Mouse (Mus musculus) frontal cortex, adult 2 months (tissue): ENCODE measurements around the gene Ppp1r9b. TPM values are rescaled to one million over a fixed set of nuclear protein-coding genes. Genes with fewer than 3 reads are reported as not detected.
"Not testable (repeated sequence)": the region's sequence is repeated elsewhere in the genome, so short reads cannot be mapped to it uniquely, and the experiment has no call there.

Experiments
- DNase-seq, 2 experiments: peaks; one replicate each; pipeline ENCODE4 v3.0.0; 2022; ENCODE audit warnings: low spot score in 1 of 2; ENCODE audit errors: extremely low spot score in 1 of 2
- polyA plus RNA-seq: library from polyadenylated mRNA; depleted of rRNA; stranded (reverse); fragments of >200 nt; gene quantifications from 2 replicates; pipeline ENCODE4 v1.2.3, GENCODE M21; 2012

The Ppp1r9b gene
- polyA plus RNA-seq, 1 experiment, result 296 TPM

DNA sequence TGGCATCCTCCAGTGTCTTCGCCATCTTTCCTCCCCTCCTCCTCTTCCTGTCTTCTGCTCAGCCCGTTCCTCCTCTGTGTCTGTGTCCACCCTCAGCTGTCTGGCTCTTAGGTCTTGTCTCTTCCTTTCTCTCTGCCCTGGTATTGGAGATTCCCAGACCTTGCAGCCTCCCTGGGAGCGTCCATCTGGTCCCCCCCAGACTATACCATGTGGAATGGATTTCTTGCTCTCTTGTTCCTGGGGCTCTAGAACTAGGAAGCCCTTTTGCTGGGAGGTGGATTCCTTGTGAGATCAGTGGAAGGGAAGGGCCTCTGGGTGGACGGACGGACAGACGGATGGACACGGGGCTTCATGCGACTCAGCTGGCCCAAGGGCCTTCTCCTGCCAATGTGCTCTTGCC lies 5.3 kb downstream of the Ppp1r9b start:
- DNase-seq, result no peak

DNA sequence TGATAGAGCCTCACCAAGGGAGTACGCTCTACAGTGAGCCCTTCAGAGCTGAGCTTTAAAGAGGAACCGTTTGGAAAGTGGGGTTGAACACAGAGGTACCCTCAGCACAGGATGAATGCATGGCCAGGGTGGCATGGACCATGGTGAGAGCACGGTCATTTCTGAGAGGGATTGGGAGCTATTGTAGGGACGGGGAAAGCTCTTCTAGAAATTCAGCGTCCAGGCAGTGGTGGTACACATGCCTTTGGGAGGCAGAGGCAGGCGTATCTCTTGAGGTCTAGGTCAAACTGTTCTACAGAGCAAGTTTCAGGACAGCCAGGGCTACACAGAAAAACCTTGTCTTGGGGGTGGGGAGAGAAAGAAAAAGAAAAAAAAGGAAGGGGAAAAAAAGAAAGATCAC lies 6.1 kb downstream of the Ppp1r9b start:
- no peak for DNase-seq

DNA sequence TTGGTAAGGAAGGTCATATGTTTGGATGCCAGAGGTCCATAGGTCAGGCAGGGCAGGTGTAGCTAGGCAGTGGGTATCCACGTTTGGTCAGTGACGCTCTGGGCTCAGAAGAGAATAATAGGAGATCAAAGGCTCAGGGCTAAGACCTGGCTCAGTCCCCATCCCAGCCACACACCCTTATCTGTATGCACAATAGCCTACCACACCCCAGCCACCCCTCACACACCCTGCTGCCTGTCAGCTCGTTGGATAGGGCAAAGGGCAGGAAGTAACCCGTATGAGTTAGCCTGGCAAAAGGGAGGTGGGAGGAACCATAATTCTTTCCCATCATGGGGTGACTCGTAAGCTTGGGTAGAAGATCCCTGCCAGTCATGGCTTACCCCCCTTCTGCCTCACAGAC lies 6.8 kb downstream of the Ppp1r9b start:
- no peak for DNase-seq

- DNase-seq, result peak in 1 of 2 experiments; percentile 64
Observed at GRCm38 (mm10) chr11:94998041-94998531, 7.3 kb downstream of the Ppp1r9b start.

DNA sequence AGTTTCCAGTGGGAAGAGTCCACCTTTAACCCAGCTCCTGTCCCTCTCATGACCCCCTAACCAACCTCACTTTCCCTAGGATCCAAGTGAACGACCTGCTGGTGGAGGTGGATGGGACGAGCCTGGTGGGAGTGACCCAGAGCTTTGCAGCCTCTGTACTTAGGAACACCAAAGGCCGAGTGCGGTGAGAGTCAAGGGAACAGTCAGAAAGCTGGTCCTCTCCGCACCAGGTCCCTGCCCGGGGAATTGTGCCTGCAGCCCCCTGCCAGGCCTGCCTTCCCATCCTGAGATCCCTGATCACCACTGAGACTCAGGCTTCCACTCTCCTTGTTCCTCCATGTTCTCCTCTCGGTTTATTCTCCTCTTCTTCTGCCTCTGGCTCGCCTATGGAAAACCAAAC lies 9.3 kb downstream of the Ppp1r9b start:
- no peak for DNase-seq

DNA sequence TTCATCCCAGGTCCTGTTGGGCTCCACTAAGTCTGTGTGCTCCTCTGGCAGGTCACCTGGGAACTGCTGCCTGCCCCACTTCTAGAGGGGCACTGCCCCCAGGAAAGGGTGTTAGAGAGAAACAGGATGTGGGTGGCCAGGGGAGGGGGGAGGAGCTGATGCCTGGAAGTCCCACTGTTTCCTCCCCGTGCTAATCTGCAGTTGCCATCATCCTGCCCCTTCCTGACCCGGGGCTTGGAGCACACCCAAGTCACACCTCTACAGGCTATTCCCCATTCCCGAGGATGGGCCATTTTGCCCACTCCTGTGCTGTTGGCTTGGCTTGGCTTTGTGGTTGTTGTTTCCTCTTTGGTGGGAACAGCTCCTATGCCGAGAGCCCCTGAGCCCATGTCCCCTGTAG lies 9.7 kb downstream of the Ppp1r9b start:
- no peak for DNase-seq

GRCm38 (mm10) chr11:95001058-95001457 lies 10.2 kb downstream of the Ppp1r9b start:
- DNase-seq, result peak in 1 of 2 experiments; percentile 83

DNA sequence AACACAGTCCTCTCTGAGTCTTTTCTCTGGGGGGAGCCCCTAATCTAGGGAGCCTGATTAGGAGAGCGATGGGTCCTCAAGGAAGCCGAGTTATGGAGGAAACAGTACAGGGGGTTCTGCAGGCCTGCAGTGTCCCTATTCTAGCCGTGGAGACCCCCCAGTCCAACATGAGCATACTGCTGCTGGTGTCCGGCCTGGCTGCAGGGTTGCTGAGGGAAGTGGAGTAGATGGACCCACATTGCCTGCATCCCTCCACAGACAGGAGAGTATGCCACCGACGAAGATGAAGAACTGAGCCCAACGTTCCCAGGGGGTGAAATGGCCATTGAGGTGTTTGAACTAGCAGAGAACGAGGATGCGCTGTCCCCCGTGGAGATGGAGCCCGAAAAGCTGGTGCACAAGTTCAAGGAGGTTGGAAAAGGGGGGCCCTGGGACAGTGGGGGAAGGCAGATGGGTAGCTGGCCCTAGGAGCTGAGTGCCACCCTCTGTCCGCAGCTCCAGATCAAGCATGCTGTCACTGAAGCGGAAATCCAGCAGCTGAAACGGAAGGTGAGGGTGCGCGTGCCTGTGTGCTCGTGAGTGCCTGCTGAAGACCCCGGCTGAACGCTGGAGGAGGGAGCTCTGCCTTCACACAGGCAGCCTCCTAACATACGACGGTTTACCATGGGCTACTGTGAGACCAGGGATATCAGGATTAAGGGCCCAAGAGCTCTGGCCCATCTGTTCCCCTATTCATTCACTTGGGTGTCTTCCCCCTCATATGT lies 10.9 kb downstream of the Ppp1r9b start:
- DNase-seq, result no peak

- DNase-seq, result no peak
Observed at GRCm38 (mm10) chr11:95002705-95003104, 11.9 kb downstream of the Ppp1r9b start.

DNA sequence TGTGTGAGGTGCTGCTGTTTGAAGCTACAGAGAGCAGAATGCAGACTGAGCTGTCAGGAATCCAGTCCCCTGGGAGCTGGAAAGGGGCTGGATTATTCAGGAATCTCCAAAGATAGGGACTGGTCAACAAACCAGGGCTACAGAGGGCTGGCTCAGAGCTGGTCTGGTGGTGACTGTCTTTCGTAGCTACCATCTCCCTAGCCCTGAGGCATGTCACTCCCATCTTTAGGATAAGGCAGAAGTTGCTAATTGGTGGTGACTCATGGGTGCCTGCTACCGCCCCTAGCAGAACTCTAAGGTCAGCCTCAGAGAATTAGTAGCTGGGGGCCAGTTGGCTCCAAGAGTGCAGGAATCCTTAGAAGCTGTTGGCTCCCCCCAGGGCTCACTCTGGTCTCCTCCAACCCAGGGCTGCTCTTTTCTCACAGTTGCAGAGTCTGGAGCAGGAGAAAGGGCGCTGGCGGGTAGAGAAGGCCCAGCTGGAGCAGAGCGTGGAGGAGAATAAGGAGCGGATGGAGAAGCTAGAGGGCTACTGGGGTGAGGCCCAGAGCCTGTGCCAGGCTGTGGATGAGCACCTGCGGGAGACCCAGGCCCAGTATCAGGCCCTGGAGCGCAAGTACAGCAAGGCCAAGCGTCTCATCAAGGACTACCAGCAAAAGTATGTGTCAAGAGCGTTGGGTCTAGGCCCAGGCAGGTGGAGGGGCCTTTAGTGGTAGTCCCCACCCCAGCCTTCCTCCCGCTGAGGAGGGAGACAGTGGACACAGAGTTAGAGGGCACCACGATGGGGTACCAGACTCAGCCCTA lies 13.5 kb downstream of the Ppp1r9b start:
- DNase-seq, result no peak

DNA sequence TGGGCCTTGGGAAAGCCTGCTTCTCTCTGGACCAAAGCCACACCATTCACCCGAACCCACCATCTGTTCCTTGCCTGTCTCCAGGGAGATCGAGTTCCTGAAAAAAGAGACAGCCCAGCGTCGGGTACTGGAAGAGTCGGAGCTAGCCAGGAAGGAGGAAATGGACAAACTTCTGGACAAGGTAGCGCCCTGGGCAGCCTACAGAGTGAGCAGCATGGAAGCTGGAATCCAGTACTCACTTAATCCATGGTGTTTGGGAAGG lies 14.0 kb downstream of the Ppp1r9b start:
- DNase-seq, result no peak

DNA sequence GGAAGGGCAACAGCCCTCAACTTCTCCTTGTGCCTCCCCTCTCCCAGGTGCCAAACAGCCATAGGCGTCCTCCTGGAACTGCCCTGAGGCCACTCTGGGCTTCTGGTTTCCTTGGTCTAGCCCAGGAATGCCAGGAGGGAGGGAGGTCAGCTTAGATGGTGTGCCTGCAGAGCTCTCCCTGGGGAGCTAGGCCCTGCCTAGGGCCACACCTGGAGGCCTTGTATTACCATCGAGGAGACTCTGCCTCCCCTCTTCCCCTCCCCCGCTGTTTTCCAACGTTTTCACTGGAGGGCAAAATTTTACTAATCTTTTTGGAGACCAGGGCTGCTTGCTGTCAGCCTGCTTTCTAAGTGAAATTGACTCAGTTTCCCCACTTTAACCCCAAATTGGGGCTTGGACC lies 15.2 kb downstream of the Ppp1r9b start:
- DNase-seq, result no peak

DNA sequence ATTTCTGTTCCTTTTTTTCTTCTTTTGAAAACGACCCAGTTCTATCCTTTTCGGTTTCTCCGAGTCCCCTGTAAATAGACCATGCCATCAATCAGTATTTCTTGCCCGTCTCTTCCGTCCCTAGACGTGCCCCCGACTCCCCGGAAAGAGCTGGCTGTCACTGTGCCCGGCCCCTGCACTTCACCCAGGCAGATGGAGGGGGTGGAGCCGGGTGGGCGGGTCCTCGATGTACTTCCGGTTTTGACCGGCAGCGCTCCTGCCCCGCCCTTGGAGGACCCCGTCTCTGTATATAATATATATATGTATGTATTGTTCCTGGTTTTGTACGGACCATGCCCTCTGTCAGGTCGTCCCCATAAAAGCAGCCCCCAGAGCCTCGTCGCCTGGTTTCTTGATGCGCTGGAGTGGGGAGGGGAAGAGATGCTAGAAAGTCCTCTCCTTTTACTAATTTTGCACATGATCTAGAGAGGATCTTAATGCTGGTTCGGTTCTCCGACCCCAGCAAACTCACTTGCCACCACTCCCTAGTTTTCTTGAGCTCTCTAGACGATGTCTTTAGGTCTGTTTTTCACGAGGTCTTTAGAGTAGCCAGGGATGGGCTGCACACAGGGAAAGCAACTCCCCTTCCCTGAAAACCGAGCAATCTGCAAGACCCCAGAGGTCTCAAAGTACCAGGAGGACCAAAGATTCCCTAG lies 15.8 kb downstream of the Ppp1r9b start:
- DNase-seq, result peak in 1 of 2 experiments; percentile 76

DNA sequence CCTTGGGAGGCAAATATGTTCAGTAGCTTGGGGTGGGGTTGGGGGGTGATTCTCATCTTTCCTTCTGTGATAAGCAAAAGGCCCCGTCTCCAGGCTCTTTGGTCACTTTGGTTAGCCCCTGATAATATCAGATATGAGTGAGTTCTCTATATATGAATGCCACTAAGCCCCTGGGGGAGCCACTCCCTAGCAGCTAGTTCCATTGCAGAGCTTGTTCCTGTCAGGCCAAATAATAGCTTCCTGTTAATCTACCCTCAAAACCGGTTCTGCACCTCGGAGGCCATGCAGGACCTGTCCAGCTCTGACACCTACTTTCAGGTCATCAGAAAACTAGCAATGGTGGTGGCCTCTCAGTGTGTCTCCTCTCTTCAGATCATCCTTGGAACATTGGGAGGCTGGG lies 16.6 kb downstream of the Ppp1r9b start:
- no peak for DNase-seq

DNA sequence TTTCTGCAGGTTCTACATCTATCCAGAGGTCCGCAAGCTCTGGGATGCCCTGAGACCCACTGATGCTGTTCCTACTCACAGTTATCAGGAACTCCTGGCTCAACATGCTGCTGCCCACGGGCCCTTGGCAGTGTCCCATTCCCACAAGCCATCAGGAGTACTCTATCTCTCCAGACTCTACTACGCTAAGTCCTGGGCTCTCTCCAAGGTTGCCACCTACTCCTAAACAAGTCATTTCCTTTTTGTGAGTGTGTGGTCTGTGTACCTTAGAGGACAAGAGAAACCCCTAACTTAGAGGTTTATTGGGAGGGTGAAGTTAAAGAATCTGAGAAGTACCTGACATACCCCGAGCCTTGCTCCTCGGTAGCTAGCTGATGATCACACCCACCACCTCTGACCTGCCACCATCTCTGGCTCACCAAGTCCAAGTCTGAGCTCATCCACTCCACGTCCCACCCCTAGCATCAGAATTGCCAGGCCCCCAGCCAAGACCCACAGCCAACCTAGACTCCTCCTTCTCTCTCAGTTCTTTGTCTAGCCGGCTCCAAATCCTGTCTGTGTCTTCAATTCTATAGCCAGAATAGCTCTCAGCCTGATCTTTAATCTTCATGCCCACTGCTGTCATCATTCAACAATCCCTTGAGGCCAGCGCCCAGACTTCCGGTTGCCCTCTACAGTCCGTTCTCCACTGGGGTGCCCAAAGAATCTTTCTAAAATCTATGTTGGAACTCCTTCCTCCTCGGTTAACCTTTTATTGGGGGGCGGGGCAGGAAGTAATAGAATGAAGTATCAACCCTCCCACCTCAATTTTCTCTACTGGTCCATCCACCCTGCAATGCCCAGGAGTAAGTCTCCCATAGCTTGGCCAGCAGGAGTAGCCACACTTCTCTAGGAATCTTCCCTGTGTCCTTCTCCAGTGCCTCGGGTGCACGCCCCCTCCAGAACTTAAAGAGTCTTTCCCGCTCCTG lies 18.1 kb downstream of the Ppp1r9b start:
- DNase-seq, result no peak

DNA sequence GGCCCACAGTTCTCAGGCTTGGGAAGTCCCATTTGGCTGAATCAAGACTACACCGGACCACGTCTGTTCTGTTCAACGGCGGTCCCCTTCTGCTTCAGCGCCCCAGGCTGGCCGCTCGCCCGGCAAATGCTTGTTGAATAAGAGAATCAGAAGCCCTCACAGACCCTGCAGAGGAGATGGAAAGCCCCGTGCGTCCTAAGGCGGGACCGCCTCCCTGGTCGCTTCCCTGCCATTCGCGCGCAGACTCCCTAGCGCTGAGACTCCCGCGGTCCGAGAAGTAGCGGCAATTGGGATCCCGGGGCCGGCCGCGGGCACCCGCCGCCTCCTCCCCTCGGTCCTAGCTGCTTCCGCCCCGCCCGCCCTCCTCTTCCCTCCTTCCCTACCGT lies 18.8 kb downstream of the Ppp1r9b start, which contains the start of gene Samd14:
Gene Samd14, plus strand, starts transcription at position 251 of the 386 bp plus-strand sequence.
- peak in 1 of 2 experiments; percentile 53 for DNase-seq

GRCm38 (mm10) chr11:95010141-95010739 lies 19.4 kb downstream of the Ppp1r9b start:
- peak in 1 of 2 experiments; percentile 59 for DNase-seq

DNA sequence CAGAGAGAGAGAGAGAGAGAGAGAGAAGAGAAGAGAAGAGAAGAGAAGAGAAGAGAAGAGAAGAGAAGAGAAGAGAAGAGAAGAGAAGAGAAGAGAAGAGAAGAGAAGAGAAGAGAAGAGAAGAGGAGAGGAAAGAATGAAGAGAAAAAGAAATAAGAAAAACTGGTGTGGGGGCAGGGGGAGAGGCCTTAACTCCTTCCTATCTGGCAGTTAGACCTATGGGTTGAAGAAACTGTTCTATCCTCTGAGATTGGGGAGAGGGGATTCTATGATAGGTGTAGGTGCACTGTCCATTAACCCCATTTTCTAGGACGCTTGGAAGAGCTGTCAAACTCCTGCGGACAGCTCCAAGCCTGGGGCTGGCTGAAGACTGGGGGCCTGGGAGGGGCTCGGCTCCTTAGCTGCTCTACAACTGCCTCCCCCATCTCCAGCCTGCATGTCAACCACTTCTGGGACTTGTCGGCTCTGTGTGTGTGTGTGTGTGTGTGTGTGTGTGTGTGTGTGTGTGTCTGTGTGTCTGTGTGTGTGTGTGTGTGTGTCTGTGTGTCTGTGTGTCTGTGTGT lies 20.1 kb downstream of the Ppp1r9b start:
- DNase-seq, result not testable (repeated sequence)

DNA sequence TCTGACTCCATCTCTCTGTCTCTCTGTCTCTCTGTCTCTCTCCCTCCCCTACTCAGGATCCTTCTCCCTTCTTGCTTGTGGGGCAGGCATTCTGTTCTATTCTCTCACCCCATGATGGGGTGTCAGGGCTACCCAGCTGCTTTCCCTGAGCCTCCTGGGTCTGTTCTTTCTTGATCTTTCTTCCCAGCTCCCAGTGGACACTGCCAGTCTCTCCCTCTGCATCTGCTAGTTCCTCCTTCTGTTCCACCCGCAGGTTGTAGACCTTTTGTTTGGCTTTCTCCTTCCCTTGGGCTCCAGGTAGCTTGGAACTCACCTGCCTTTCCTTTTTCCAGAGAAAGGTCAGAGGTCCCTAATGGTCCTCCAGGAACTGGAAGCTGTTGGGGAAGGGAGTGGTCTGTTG lies 20.6 kb downstream of the Ppp1r9b start:
- no peak for DNase-seq
